Mouse (Mus musculus) ES-E14 (cell line): ENCODE measurements around the gene Dpf1. TPM values are rescaled to one million over a fixed set of nuclear protein-coding genes. Genes with fewer than 3 reads are reported as not detected.
A peak's percentile ranks its signal among the peaks of the same experiment; 100 is the strongest.

Source experiments
- DNase-seq: peaks from one replicate; pipeline ENCODE4 v3.0.0-alpha.2; 2013; ENCODE audit warnings: low read depth, low spot score
- H3K27ac ChIP-seq: 2 replicates; pipeline ENCODE4 v1.5.1; 2012; ENCODE audit warnings: low read depth, mild to moderate bottlenecking, low read length, moderate library complexity, mixed read lengths; ENCODE audit not compliant: poor library complexity, insufficient read depth, severe bottlenecking
- H3K36me3 ChIP-seq: 2 replicates; pipeline ENCODE4 v1.6.1; 2012; ENCODE audit warnings: mild to moderate bottlenecking, low read length, moderate library complexity, mixed read lengths; ENCODE audit not compliant: control insufficient read depth, poor library complexity, insufficient read depth, severe bottlenecking
- H3K4me1 ChIP-seq, 2 experiments: fragments of 150-350 bp in 1 of 2; sonication (generic) in 1 of 2; 2 replicates each; pipeline ENCODE4 v1.6.1; 2012; ENCODE audit warnings: low read length in 2 of 2, mild to moderate bottlenecking in 1 of 2, mixed read lengths in 1 of 2; ENCODE audit not compliant: control insufficient read depth in 2 of 2, insufficient read depth in 2 of 2, poor library complexity in 1 of 2
- H3K4me3 ChIP-seq, 2 experiments: fragments of 150-350 bp in 1 of 2; sonication (generic) in 1 of 2; 2 replicates each; pipeline ENCODE4 v1.5.1; 2012; ENCODE audit warnings: low read length in 2 of 2, low read depth in 1 of 2, mild to moderate bottlenecking in 1 of 2, mixed read lengths in 1 of 2; ENCODE audit not compliant: insufficient read depth in 1 of 2, poor library complexity in 1 of 2, severe bottlenecking in 1 of 2
- H3K9ac ChIP-seq: 2 replicates; pipeline ENCODE4 v1.6.1; 2012; ENCODE audit warnings: low read depth, mild to moderate bottlenecking, low read length, mixed read lengths; ENCODE audit not compliant: poor library complexity, insufficient read depth, severe bottlenecking
- H3K9me3 ChIP-seq: fragments of 150-350 bp; sonication (generic); 2 replicates; pipeline ENCODE4 v1.6.1; 2012; ENCODE audit warnings: low read depth, mild to moderate bottlenecking, low read length; ENCODE audit not compliant: control insufficient read depth, insufficient read depth
- CHD2 ChIP-seq: IDR thresholded peaks from 2 replicates; pipeline ENCODE4 v1.6.1; 2014; ENCODE audit warnings: mild to moderate bottlenecking, low read depth, low read length, inconsistent platforms
- HCFC1 ChIP-seq: IDR thresholded peaks from 2 replicates; pipeline ENCODE4 v1.6.1; 2012; ENCODE audit warnings: low read length, inconsistent platforms, borderline replicate concordance; ENCODE audit not compliant: insufficient read depth
- MAFK ChIP-seq: IDR thresholded peaks from 2 replicates; pipeline ENCODE4 v1.6.1; 2014; ENCODE audit warnings: mild to moderate bottlenecking, low read depth, low read length, inconsistent platforms; ENCODE audit not compliant: insufficient read depth
- ZC3H11A ChIP-seq: IDR thresholded peaks from 2 replicates; pipeline ENCODE4 v1.6.1; 2012; ENCODE audit warnings: low read depth, mild to moderate bottlenecking, inconsistent platforms, low read length, borderline replicate concordance
- ZNF384 ChIP-seq: IDR thresholded peaks from 2 replicates; pipeline ENCODE4 v1.6.1; 2012; ENCODE audit warnings: low read depth, low read length, inconsistent platforms
- in situ Hi-C, 2 experiments: fragments of 600-800 bp; cut with MboI; formaldehyde crosslinking; loops; one replicate each; pipeline ENCODE4 v1.15.1; 2025; ENCODE audit warnings: low sequenced_read_pairs in 2 of 2, inconsistent platforms in 1 of 2; ENCODE audit not compliant: unreplicated experiment in 2 of 2
- total RNA-seq: library from RNA; depleted of rRNA; stranded (reverse); fragments of 300-350 nt; gene quantifications from 2 replicates; pipeline ENCODE4 v1.2.3, GENCODE M21; 2012

Gene Dpf1
- total RNA-seq, 1 experiment: 18.0 TPM

GRCm38 (mm10) chr7:29338351-29338919 is 34.7 kb downstream of the Dpf1 start:
- no peak for DNase-seq
- in situ Hi-C loops: no loop called here
- TF ChIP-seq MAFK (no peak), ZNF384 (no peak), ZC3H11A (no peak), HCFC1 (no peak), CHD2 (no peak)

GRCm38 (mm10) chr7:29338984-29339679 is 35.4 kb downstream of the Dpf1 start:
- DNase-seq: no peak
- Histone ChIP-seq H3K4me1 (peaks cover 2 to 22% of the 10 kb centered on the region in 2 experiments; a peak in 2 of 4 replicates), H3K9ac (no peak overlapping the region), H3K27ac (no peak overlapping the region), H3K9me3 (no peaks in the 10 kb centered on the region), H3K4me3 (no peak overlapping the region), H3K36me3 (peaks cover 12% of the 10 kb centered on the region; the same call in 1 of the 2 replicates)
- TF ChIP-seq HCFC1 (no peak), ZC3H11A (no peak), CHD2 (no peak), MAFK (no peak), ZNF384 (no peak)
- in situ Hi-C loops: no loop called here

More at GRCm38 (mm10) chr7:29338351-29338919, 34.7 kb downstream of the Dpf1 start:
- no peak overlapping the region for H3K9ac ChIP-seq
- H3K4me1 ChIP-seq: peaks cover 2 to 20% of the 10 kb centered on the region in 2 experiments; a peak in 2 of 4 replicates
- H3K27ac ChIP-seq: no peak overlapping the region
- H3K4me3 ChIP-seq: no peak overlapping the region
- H3K9me3 ChIP-seq: no peaks in the 10 kb centered on the region
- peaks cover 12% of the 10 kb centered on the region; the same call in 1 of the 2 replicates for H3K36me3 ChIP-seq

- no peak overlapping the region for H3K27ac ChIP-seq
- H3K4me3 ChIP-seq: 0 out of 4 replicates have a peak overlapping the region, but pooled peaks of 1 of the 2 experiments have one; percentile 10
- peaks cover 12% of the 10 kb centered on the region; the same call in 1 of the 2 replicates for H3K36me3 ChIP-seq
These were observed 36.5 kb downstream of the Dpf1 start for GRCm38 (mm10) chr7:29340247-29340646.

GRCm38 (mm10) chr7:29340838-29341237 is 37.1 kb downstream of the Dpf1 start:
- no peak overlapping the region for H3K4me3 ChIP-seq
- H3K9ac ChIP-seq: no peak overlapping the region
- H3K4me1 ChIP-seq: peaks cover 2 to 22% of the 10 kb centered on the region in 2 experiments; a peak in 2 of 4 replicates
- H3K9me3 ChIP-seq: no peaks in the 10 kb centered on the region
- DNase-seq: no peak
- peaks cover 12% of the 10 kb centered on the region; the same call in 1 of the 2 replicates for H3K36me3 ChIP-seq
- TF ChIP-seq CHD2 (no peak), ZC3H11A (no peak)
- H3K27ac ChIP-seq: no peak overlapping the region
- in situ Hi-C loops: no loop called here

More at GRCm38 (mm10) chr7:29340247-29340646, 36.5 kb downstream of the Dpf1 start:
- in situ Hi-C loops: no loop called here
- no peak for DNase-seq
- Histone ChIP-seq H3K9me3 (no peaks in the 10 kb centered on the region), H3K9ac (no peak overlapping the region), H3K4me1 (peaks cover 2 to 22% of the 10 kb centered on the region in 2 experiments; a peak in 2 of 4 replicates)
- no peak for TF ChIP-seq ZNF384
- no peak for TF ChIP-seq HCFC1
- no peak for TF ChIP-seq MAFK
- no peak for TF ChIP-seq ZC3H11A
- TF ChIP-seq CHD2: no peak

- peaks cover 10% of the 10 kb centered on the region; the same call in 1 of the 2 replicates for H3K36me3 ChIP-seq
- TF ChIP-seq HCFC1: no peak
- TF ChIP-seq ZC3H11A: no peak
- no peak for TF ChIP-seq ZNF384
- TF ChIP-seq MAFK: no peak
- TF ChIP-seq CHD2: no peak
- H3K9me3 ChIP-seq: no peaks in the 10 kb centered on the region
- H3K9ac ChIP-seq: peak overlapping the region; percentile 48; the same call in 1 of the 2 replicates
- no peak for DNase-seq
- in situ Hi-C loops: no loop called here
- no peak overlapping the region for H3K27ac ChIP-seq
- H3K4me3 ChIP-seq: no peak overlapping the region
- peaks cover 2 to 21% of the 10 kb centered on the region in 2 experiments; a peak in 2 of 4 replicates for H3K4me1 ChIP-seq
These were observed 38.0 kb downstream of the Dpf1 start for GRCm38 (mm10) chr7:29341722-29342121.
